Mouse (Mus musculus) heart, postnatal 0 days (tissue): ENCODE data around the gene Phc2. TPM values are rescaled to one million over a fixed set of nuclear protein-coding genes. Genes with fewer than 3 reads are reported as not detected.

Experiments
- ATAC-seq: fragments of 200-750 bp; cut with Nextera tagmentation; 2 replicates; pipeline ENCODE4 v1.8.0; 2017; ENCODE audit warnings: low read depth, moderate number of reproducible peaks, moderate library complexity; ENCODE audit not compliant: insufficient read depth
- DNase-seq: peaks from one replicate; pipeline ENCODE4 v3.0.0-alpha.2; 2016; ENCODE audit warnings: low spot score
- H3K27ac ChIP-seq: fragments of 300-500 bp; sonication (generic); 2 replicates; pipeline ENCODE4 v1.5.1; 2014; ENCODE audit warnings: low read depth, mild to moderate bottlenecking
- H3K27me3 ChIP-seq: fragments of 300-500 bp; sonication (generic); 2 replicates; pipeline ENCODE4 v1.6.1; 2014; ENCODE audit warnings: low read length, mixed read lengths; ENCODE audit not compliant: control insufficient read depth, insufficient read depth
- H3K36me3 ChIP-seq: fragments of 300-500 bp; sonication (generic); replicated peaks from 2 replicates; pipeline ENCODE4 v1.6.1; 2014; ENCODE audit warnings: low read length, mixed read lengths; ENCODE audit not compliant: control insufficient read depth, insufficient read depth
- H3K4me1 ChIP-seq: fragments of 300-500 bp; sonication (generic); 2 replicates; pipeline ENCODE4 v1.6.1; 2014; ENCODE audit warnings: antibody characterized with exemption; ENCODE audit not compliant: control insufficient read depth, insufficient read depth
- H3K4me2 ChIP-seq: fragments of 300-500 bp; sonication (generic); 2 replicates; pipeline ENCODE4 v1.6.1; 2014; ENCODE audit warnings: low read depth, mild to moderate bottlenecking, low read length, moderate library complexity
- H3K4me3 ChIP-seq: fragments of 300-500 bp; sonication (generic); 2 replicates; pipeline ENCODE4 v1.5.1; 2014; ENCODE audit warnings: low read depth, low read length
- H3K9ac ChIP-seq: fragments of 300-500 bp; sonication (generic); replicated peaks from 2 replicates; pipeline ENCODE4 v1.6.1; 2014; ENCODE audit warnings: low read depth, low read length, mixed read lengths
- H3K9me3 ChIP-seq: fragments of 300-500 bp; sonication (generic); replicated peaks from 2 replicates; pipeline ENCODE4 v1.6.1; 2016; ENCODE audit warnings: low read length; ENCODE audit not compliant: control insufficient read depth
- CTCF ChIP-seq: IDR thresholded peaks from 2 replicates; pipeline ENCODE4 v1.5.1; 2016; ENCODE audit warnings: antibody characterized with exemption, control low read depth, low read depth
- EP300 ChIP-seq: IDR thresholded peaks from 2 replicates; pipeline ENCODE4 v1.6.1; 2016; ENCODE audit warnings: antibody characterized with exemption, low read depth
- WGBS: fragments of 180-500 bp; shearing (Covaris S2); extraction: QIAGEN DNeasy Blood & Tissue Kit; methylation state at CpG from one replicate; pipeline ENCODE4 v1.1.7; 2014; 5-methylcytosine and 5-hydroxymethylcytosine counted together
- polyA plus RNA-seq: library from polyadenylated mRNA; unstranded; fragments of >200 nt; fragmentation: Nextera tagmentation; extraction: Ambion mirVana; gene quantifications from 2 replicates; pipeline ENCODE4 v1.2.1, GENCODE M21; 2015
- total RNA-seq: library from RNA; depleted of rRNA; stranded (reverse); fragments of >200 nt; gene quantifications from 2 replicates; pipeline ENCODE4 v1.2.3, GENCODE M21; 2014; ENCODE audit warnings: low replicate concordance

The Phc2 gene
- total and polyA plus RNA-seq, 2 experiments from 2014 or later: 22.0 to 47.7 TPM

- no peaks in the 10 kb centered on the region for H3K4me1 ChIP-seq
- WGBS: 60% methylated on average over 10 of the region's 10 CpGs
- H3K9ac ChIP-seq: no peak overlapping the region
- 0 out of 2 replicates have a peak, but pooled peaks cover 1% of the 10 kb centered on the region for H3K27me3 ChIP-seq
- no peak overlapping the region for H3K4me3 ChIP-seq
- H3K9me3 ChIP-seq: no peaks in the 10 kb centered on the region
- TF ChIP-seq EP300: no peak
- no peak for TF ChIP-seq CTCF
- ATAC-seq (no peak), DNase-seq (no peak)
- H3K4me2 ChIP-seq: no peak overlapping the region
- no peak overlapping the region for H3K27ac ChIP-seq
- no peaks in the 10 kb centered on the region for H3K36me3 ChIP-seq
These were observed 18.5 kb upstream of the Phc2 start for GRCm38 (mm10) chr4:128635894-128636585.

GRCm38 (mm10) chr4:128637250-128637649 is 17.3 kb upstream of the Phc2 start:
- no peaks in the 10 kb centered on the region for H3K9me3 ChIP-seq
- 0 out of 2 replicates have a peak, but pooled peaks cover 3% of the 10 kb centered on the region for H3K27me3 ChIP-seq
- no peaks in the 10 kb centered on the region for H3K4me1 ChIP-seq
- H3K36me3 ChIP-seq: no peaks in the 10 kb centered on the region
- H3K4me3 ChIP-seq: no peak overlapping the region
- H3K9ac ChIP-seq: no peak overlapping the region
- TF ChIP-seq CTCF: no peak
- TF ChIP-seq EP300: no peak
- no peak for DNase-seq
- WGBS: 40% methylated on average over 11 of the region's 11 CpGs
- no peak overlapping the region for H3K4me2 ChIP-seq
- ATAC-seq: no peak; the same call in 1 of the 2 replicates
- H3K27ac ChIP-seq: no peak overlapping the region

- Histone ChIP-seq H3K27me3 (0 out of 2 replicates have a peak, but pooled peaks cover 3% of the 10 kb centered on the region), H3K4me3 (no peak overlapping the region), H3K4me1 (no peaks in the 10 kb centered on the region), H3K9me3 (no peaks in the 10 kb centered on the region), H3K9ac (no peak overlapping the region), H3K36me3 (no peaks in the 10 kb centered on the region), H3K4me2 (no peak overlapping the region), H3K27ac (no peak overlapping the region)
- TF ChIP-seq EP300 (no peak), CTCF (no peak)
- DNase-seq (no peak), ATAC-seq (no peak)
- WGBS: 81% methylated on average over 18 of the region's 18 CpGs
These were observed 16.1 kb upstream of the Phc2 start for GRCm38 (mm10) chr4:128638265-128638923.

GRCm38 (mm10) chr4:128641766-128642717 is 12.5 kb upstream of the Phc2 start:
- Histone ChIP-seq H3K27me3 (0 out of 2 replicates have a peak, but pooled peaks cover 3% of the 10 kb centered on the region), H3K4me3 (no peak overlapping the region), H3K4me1 (no peaks in the 10 kb centered on the region), H3K9me3 (no peaks in the 10 kb centered on the region), H3K36me3 (no peaks in the 10 kb centered on the region), H3K4me2 (no peak overlapping the region), H3K9ac (no peak overlapping the region), H3K27ac (no peak overlapping the region)
- no peak for DNase-seq
- ATAC-seq: no peak
- TF ChIP-seq CTCF: no peak
- no peak for TF ChIP-seq EP300
- WGBS: 38% methylated on average over 23 of the region's 23 CpGs

GRCm38 (mm10) chr4:128645896-128646295 is 8.6 kb upstream of the Phc2 start:
- 72% methylated on average over 6 of the region's 6 CpGs for WGBS
- Histone ChIP-seq H3K9me3 (no peaks in the 10 kb centered on the region), H3K4me1 (no peaks in the 10 kb centered on the region)

More at GRCm38 (mm10) chr4:128645896-128646295, 8.6 kb upstream of the Phc2 start:
- Histone ChIP-seq H3K36me3 (no peaks in the 10 kb centered on the region), H3K27me3 (0 out of 2 replicates have a peak, but pooled peaks cover 2% of the 10 kb centered on the region), H3K9ac (no peak overlapping the region), H3K27ac (no peak overlapping the region), H3K4me2 (no peak overlapping the region), H3K4me3 (no peak overlapping the region)
- no peak for ATAC-seq
- DNase-seq: no peak
- no peak for TF ChIP-seq EP300
- no peak for TF ChIP-seq CTCF
